Mouse (Mus musculus) mouse trophoblast stem cell (cell line): ENCODE results near the gene Plekhj1.

Experiments
- in situ Hi-C, 2 experiments: fragments of 300-500 bp; cut with MseI, MboI; formaldehyde crosslinking; loops; 2 replicates in 1 of 2; 3 replicates in 1 of 2; pipeline ENCODE4 v1.15.1; 2025

The Plekhj1 gene

DNA sequence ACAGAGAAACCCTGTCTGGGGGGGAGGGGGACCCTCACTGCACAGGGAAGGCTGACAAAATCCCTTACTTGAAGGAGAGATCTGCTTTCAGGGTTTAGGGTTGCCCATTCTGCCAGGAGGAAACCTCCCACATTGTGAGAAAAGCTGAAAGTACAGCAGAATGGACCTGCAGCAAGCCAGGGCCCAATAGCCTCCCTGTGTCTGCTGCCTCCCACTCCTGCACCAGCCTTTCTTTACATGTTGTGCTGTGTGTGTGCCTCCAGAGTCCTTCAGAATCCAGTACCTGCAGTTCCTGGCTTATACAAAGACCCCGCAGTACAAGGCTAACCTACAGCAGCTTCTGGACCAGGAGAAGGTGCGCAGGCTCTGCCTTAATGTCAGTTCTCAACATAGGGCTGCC lies 14.1 kb downstream of the Plekhj1 start:
- in situ Hi-C loops = no loop called here

- in situ Hi-C loops = no loop called here
Measured at GRCm38 (mm10) chr10:80779565-80779964, 18.9 kb downstream of the Plekhj1 start.

DNA sequence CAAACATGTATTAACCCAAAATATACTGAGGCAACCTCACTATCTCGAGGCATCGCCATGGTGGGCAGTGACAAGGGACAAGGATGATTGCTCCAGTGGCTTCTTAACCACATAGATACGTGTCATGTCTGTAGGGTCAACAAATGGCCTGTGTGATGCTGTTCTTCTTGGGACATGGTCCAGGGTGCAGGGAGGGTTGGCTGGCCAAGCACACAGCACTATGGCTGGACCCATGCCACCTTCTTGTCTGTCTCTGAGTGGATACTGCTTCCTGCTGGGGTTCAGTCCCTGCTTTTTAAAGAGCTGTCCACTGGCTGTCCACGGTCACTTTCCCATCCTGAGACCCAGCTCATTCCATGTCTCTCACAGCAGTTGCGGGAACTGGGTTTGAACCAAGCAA lies 21.3 kb downstream of the Plekhj1 start:
- in situ Hi-C loops = no loop called here

DNA sequence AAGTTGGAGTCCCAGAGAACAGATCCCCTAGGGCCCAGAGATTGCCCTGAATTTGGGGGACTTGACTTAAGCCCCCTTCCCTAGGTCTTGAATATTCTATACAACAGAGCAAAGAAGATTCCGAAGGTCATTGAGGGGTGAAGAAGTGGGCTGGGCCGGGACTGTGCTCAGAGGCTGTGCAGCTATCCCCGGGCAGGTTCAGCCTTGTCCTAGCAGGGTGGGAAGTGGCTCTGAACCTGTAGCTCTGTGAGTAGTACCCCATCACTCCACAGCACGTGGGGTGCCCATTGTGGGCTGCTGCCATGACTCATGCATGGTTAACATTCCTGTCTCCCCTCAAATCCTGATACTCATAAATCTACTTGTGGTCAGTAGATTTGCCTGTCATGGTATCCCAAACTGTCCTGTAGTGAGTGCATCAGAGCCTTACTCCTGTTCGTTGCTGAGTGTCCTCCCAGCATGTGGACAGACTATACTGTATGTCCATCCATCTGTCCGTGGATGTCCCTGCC lies 22.0 kb downstream of the Plekhj1 start:
- in situ Hi-C loops = no loop called here

- in situ Hi-C loops = no loop called here
Measured at GRCm38 (mm10) chr10:80775731-80776130, 22.7 kb downstream of the Plekhj1 start.

- in situ Hi-C loops = no loop called here
Measured at GRCm38 (mm10) chr10:80774981-80775380, 23.4 kb downstream of the Plekhj1 start.

DNA sequence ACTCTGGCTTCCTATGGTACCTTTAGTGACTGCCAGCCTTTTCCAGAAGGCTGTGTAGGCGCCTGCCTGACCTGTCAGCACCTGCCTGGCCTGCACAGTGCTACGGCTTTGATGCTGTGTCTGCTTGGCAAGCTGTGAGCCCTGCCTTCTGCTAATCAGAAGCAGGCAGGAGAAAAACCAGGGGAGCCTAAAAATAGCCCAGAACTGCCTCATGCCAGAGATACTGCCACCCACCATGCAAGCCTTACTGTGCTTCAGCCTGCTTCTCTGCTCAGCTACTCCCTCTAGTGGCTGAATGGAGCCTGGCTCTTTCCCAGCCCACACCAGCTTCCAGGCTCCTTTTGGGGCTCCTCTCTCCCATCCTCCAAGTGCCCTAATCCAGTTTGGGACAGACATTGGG lies 23.9 kb downstream of the Plekhj1 start:
- in situ Hi-C loops = no loop called here

GRCm38 (mm10) chr10:80773816-80774215 lies 24.6 kb downstream of the Plekhj1 start:
- in situ Hi-C loops = no loop called here

- in situ Hi-C loops = no loop called here
Measured at GRCm38 (mm10) chr10:80768365-80768764, 30.1 kb downstream of the Plekhj1 start.

- in situ Hi-C loops = no loop called here
Measured at GRCm38 (mm10) chr10:80766161-80766815, 32.1 kb downstream of the Plekhj1 start.

DNA sequence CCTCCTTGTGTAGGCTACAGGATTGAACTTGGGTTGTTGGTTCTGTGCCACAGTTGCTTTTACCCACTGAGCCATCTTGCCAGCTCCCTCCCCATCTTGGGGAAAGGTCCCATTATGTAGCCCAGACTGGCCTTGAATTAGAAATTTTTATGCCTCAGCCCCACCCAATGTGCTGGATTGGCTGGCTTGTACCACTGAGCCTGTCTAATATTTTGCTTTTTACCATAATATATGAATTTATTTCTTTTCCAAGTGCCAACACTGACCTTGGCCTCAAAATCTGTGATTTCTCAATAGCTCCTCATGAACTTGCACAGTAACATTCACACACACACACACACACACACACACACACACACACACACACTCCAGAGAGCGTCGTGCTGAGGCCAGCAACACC lies 32.7 kb downstream of the Plekhj1 start:
- in situ Hi-C loops = no loop called here

DNA sequence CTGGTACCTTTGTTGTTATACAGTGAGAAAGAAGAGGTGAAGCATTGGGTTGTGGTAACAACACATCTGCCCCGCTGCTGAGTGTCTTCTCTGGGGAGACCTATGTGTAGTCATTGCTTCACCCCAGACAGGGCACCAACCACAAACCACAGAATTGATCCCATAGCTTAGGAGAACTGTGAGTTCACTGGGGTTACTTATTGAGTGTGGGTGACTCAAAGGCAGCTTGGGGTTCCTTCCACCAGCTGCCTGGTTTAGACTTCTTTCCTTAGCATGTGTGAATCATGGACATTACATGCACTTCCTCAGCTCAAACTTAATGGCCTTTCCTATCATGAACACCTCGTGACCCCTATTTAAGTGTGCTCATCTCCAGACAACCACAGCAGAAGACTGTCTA lies 34.9 kb downstream of the Plekhj1 start:
- in situ Hi-C loops = no loop called here

- in situ Hi-C loops = no loop called here
Measured at GRCm38 (mm10) chr10:80761821-80762220, 36.6 kb downstream of the Plekhj1 start.

GRCm38 (mm10) chr10:80760596-80761524 lies 37.6 kb downstream of the Plekhj1 start:
- in situ Hi-C loops = no loop called here

GRCm38 (mm10) chr10:80758651-80759050 lies 39.8 kb downstream of the Plekhj1 start:
- in situ Hi-C loops = no loop called here

DNA sequence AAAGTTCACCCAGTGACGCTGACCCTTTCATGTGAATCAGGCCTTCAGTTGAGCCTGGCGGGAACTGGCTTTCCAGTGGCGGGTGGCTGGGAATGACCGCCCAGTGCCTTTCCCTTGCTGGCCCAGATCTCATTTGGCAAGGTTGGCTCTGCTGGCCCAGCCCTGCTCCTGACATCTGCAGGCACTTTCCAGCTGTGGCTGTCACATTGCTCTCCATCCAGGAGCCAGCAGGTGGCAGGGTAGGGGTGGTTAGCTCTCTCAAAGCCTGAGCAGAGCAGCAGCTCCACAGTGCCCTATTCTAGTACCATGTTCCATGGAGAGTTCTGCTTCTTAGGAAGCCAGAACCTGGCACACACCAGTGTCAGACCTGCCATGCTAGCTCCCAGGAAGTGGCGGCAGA lies 40.7 kb downstream of the Plekhj1 start:
- in situ Hi-C loops = no loop called here

DNA sequence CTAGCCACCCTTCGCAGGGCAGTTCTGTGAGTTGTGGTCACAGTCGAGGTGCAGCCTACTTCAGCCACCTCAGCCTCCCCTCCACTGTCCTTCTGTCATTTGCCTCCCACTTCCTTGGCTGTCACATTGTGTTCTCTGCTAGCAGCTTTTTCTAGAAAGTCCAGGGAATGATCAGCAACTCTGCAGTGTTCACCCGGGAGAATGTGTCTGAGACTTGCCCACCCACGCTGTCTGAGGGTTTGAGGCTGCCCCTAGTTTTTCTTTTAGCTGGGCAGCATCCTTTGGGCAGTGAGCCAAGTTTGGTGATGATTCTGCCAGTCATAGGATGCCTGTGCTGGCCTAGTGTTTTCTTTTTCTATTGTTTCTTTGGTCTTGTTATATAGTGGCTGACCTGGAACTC lies 41.5 kb downstream of the Plekhj1 start:
- in situ Hi-C loops = no loop called here

GRCm38 (mm10) chr10:80756509-80756908 lies 41.9 kb downstream of the Plekhj1 start:
- in situ Hi-C loops = no loop called here

DNA sequence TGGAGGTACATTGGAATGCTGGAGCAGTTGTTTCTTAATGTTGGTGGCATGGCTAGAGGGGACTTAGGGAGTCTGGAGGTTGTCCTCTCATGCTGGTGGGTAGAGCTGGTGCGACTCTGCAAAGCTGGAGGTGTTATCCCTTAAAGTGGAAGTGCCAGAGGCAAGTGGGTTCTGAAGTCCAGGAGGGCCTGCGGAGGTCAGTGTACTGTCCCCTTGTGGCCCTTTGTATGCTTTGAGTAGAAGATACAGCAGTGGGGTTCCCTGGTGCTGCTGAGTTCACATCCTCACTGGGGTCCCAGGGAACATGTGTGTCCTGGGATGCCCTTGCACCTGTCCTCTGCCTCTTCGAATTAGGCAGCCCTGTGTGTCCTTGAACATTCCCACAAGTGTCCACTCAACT lies 42.3 kb downstream of the Plekhj1 start:
- in situ Hi-C loops = no loop called here

DNA sequence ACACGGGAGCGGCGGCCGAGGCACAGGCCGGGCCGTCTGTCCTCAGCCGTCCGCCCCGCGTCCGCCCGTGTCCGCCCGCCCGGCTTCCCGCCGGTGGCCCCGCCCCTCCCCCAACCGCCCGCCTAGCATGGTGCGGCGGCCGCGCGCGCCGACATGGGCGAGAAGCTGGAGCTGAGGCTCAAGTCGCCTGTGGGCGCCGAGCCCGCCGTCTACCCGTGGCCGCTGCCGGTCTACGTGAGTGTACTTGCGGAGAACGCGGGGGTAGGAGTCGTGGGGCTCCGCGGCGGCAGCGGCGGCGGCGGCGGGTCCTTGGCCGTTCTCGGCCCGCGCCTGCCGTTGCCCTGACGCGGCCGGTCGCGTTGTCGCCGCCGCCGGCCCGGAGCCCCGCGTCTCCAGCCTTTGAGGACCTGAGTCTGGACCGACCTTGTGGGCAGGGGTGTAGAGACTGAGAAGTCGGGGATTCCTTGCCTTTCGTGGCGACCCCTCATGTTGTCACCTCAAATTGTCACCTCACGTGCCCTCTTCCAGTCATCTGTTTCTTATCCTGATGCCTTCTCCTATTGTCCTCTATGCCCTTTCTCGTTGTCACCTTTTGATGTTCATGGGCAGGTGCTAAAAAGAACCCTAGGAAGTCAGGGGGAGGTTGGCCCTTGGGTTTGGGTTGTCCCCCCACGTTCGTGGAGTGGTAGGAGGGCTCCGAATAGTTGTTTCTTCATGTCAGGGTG lies 43.0 kb downstream of the Plekhj1 start:
- in situ Hi-C loops = no loop called here

- in situ Hi-C loops = no loop called here
Measured at GRCm38 (mm10) chr10:80754594-80755290, 43.7 kb downstream of the Plekhj1 start, which contains the start of gene Dot1l. Gene Dot1l (plus strand): TSS chr10:80755206.
